Mouse (Mus musculus): Measurements from ENCODE around the gene Selenoo. TPM values are rescaled to one million over a fixed set of nuclear protein-coding genes. Genes with fewer than 3 reads are reported as not detected.

Selenoo gene
- polyA plus RNA-seq, 1 experiment from 2014 or later: 23.9 TPM

GRCm38 (mm10) chr15:89136461-89137155 is 47.7 kb downstream of the Selenoo start:
- no peak overlapping the region for H3K4me2 ChIP-seq (replicated peaks)
- no peak overlapping the region for H3K9ac ChIP-seq (replicated peaks)
- no peaks in the 10 kb centered on the region for H3K9me3 ChIP-seq
- H3K27me3 ChIP-seq: peaks cover 9% of the 10 kb centered on the region
- peaks cover 26% of the 10 kb centered on the region for H3K4me1 ChIP-seq (replicated peaks)
- no peak for ATAC-seq
- H3K27ac ChIP-seq: no peak overlapping the region
- WGBS: 97% methylated on average over 5 of the region's 5 CpGs
- H3K36me3 ChIP-seq: peaks cover under 1% of the 10 kb centered on the region; the same call in 1 of the 2 replicates
- H3K4me3 ChIP-seq (replicated peaks): no peak overlapping the region

DNA sequence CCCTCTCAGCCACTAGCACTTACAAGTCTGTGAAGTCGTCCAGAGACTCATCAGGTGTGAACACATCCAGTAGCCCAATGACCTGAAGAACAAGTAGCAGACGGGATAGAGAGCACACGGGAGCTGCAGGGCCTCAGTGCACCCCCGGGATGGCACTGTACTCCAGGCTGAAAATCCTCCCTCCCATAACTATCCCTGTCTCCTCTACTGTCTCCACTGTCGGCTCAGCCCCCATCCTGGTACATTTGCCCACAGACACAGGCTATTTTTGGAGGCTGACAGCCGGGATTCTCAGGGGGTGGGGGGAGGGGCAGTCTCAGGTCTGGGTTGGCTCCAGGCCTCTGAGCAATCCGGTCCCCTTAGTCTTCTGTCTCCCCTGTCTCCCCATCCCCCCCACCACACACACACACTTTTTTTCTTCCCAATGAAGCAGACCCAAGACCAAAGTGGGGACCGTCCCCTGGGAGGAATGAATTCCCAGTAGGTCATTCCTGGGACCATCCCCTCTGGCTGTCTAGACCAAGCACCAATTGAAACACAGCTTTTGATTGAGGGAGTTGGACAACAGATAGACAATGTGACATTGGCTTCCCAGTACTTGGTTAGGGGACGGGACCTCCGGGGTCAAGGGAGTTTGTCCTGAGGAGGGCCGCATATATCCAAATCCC is 48.6 kb downstream of the Selenoo start:
- Histone ChIP-seq H3K4me2 (replicated peaks) (no peak overlapping the region), H3K9me3 (no peaks in the 10 kb centered on the region), H3K4me3 (replicated peaks) (no peak overlapping the region), H3K4me1 (replicated peaks) (peaks cover 26% of the 10 kb centered on the region), H3K27me3 (peaks cover 14% of the 10 kb centered on the region), H3K36me3 (peaks cover 3% of the 10 kb centered on the region), H3K27ac (no peak overlapping the region), H3K9ac (replicated peaks) (no peak overlapping the region)
- no peak for ATAC-seq
- 78% methylated on average over 11 of the region's 11 CpGs for WGBS

- peaks cover 8% of the 10 kb centered on the region for H3K36me3 ChIP-seq
- no peak overlapping the region for H3K27ac ChIP-seq
- H3K9ac ChIP-seq (replicated peaks): no peak overlapping the region
- no peak for ATAC-seq
- peaks cover 15% of the 10 kb centered on the region for H3K27me3 ChIP-seq
- peaks cover 26% of the 10 kb centered on the region for H3K4me1 ChIP-seq (replicated peaks)
- no peaks in the 10 kb centered on the region for H3K9me3 ChIP-seq
- 84% methylated on average over 7 of the region's 7 CpGs for WGBS
- no peak overlapping the region for H3K4me2 ChIP-seq (replicated peaks)
- H3K4me3 ChIP-seq (replicated peaks): no peak overlapping the region
These were observed 49.1 kb downstream of the Selenoo start for GRCm38 (mm10) chr15:89138046-89138405.

DNA sequence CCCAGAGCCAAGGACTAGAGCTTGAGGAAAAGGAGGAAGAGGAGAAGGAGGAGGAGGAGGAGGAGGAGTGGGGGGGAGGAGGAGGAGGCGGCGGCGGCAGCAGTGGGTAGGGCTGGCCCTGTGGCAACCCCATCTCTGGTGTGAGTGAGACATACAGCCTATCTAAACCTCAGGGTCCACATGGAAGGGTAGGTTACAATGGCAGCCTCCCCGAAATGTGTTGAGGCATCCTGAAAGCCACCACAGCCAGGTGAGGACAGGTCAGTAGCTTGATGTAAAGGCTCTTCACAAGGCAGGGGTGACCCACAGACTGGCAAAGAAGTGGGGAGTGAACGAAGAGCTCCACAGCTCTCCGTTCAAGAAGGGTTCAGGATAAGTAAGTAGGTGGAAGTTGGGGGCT is 49.6 kb downstream of the Selenoo start:
- no peak overlapping the region for H3K9ac ChIP-seq (replicated peaks)
- 97% methylated on average over 6 of the region's 6 CpGs for WGBS
- H3K27me3 ChIP-seq: peaks cover 15% of the 10 kb centered on the region
- no peak for ATAC-seq
- H3K9me3 ChIP-seq: no peaks in the 10 kb centered on the region
- peaks cover 26% of the 10 kb centered on the region for H3K4me1 ChIP-seq (replicated peaks)
- H3K27ac ChIP-seq: no peak overlapping the region
- no peak overlapping the region for H3K4me3 ChIP-seq (replicated peaks)
- H3K4me2 ChIP-seq (replicated peaks): no peak overlapping the region
- H3K36me3 ChIP-seq: peaks cover 13% of the 10 kb centered on the region

GRCm38 (mm10) chr15:89140048-89140658 is 51.3 kb downstream of the Selenoo start:
- peak overlapping the region; percentile 47 for H3K4me3 ChIP-seq (replicated peaks)
- H3K27me3 ChIP-seq: peaks cover 15% of the 10 kb centered on the region
- no peak overlapping the region for H3K27ac ChIP-seq
- H3K4me1 ChIP-seq (replicated peaks): peaks cover 26% of the 10 kb centered on the region
- H3K9me3 ChIP-seq: no peaks in the 10 kb centered on the region
- peak overlapping the region; percentile 66 for H3K9ac ChIP-seq (replicated peaks)
- H3K36me3 ChIP-seq: peaks cover 29% of the 10 kb centered on the region
- peak overlapping the region; percentile 91 for H3K4me2 ChIP-seq (replicated peaks)
- ATAC-seq: peak; percentile 59
- under 1% methylated on average over 53 of the region's 53 CpGs for WGBS

- Histone ChIP-seq H3K4me3 (replicated peaks) (peak within 1 kb of the TSS; percentile 47), H3K36me3 (peaks cover 35% of the 10 kb centered on the region), H3K27me3 (peaks cover 17% of the 10 kb centered on the region), H3K4me2 (replicated peaks) (peak within 1 kb of the TSS; percentile 91), H3K4me1 (replicated peaks) (peaks cover 28% of the 10 kb centered on the region), H3K9ac (replicated peaks) (peak within 1 kb of the TSS; percentile 66), H3K9me3 (no peaks in the 10 kb centered on the region), H3K27ac (no peak within 1 kb of the TSS)
- peak; percentile 66 for ATAC-seq
- 2% methylated on average over 21 of the region's 21 CpGs for WGBS
These were observed 51.9 kb downstream of the Selenoo start, which contains the start of gene Mapk12 for GRCm38 (mm10) chr15:89140659-89141252. Mapk12 (minus strand) TSS chr15:89140703.

- no peak overlapping the region for H3K4me3 ChIP-seq (replicated peaks)
- peaks cover 39% of the 10 kb centered on the region for H3K36me3 ChIP-seq
- 0 out of 2 replicates have a peak overlapping the region, but pooled peaks have one; percentile 91 for H3K4me2 ChIP-seq (replicated peaks)
- H3K27me3 ChIP-seq: peaks cover 21% of the 10 kb centered on the region
- no peak overlapping the region for H3K9ac ChIP-seq (replicated peaks)
- no peak overlapping the region for H3K27ac ChIP-seq
- peaks cover 35% of the 10 kb centered on the region for H3K4me1 ChIP-seq (replicated peaks)
- 29% methylated on average over 5 of the region's 5 CpGs for WGBS
- ATAC-seq: no peak
- no peaks in the 10 kb centered on the region for H3K9me3 ChIP-seq
These were observed 52.6 kb downstream of the Selenoo start for GRCm38 (mm10) chr15:89141443-89141842.

GRCm38 (mm10) chr15:89141905-89142304 is 53.0 kb downstream of the Selenoo start:
- 76% methylated on average over 4 of the region's 4 CpGs for WGBS
- ATAC-seq: no peak
- Histone ChIP-seq H3K9ac (replicated peaks) (no peak overlapping the region), H3K4me2 (replicated peaks) (no peak overlapping the region), H3K4me1 (replicated peaks) (peaks cover 40% of the 10 kb centered on the region), H3K27me3 (peaks cover 21% of the 10 kb centered on the region), H3K9me3 (no peaks in the 10 kb centered on the region), H3K4me3 (replicated peaks) (no peak overlapping the region), H3K27ac (no peak overlapping the region), H3K36me3 (peaks cover 39% of the 10 kb centered on the region)

DNA sequence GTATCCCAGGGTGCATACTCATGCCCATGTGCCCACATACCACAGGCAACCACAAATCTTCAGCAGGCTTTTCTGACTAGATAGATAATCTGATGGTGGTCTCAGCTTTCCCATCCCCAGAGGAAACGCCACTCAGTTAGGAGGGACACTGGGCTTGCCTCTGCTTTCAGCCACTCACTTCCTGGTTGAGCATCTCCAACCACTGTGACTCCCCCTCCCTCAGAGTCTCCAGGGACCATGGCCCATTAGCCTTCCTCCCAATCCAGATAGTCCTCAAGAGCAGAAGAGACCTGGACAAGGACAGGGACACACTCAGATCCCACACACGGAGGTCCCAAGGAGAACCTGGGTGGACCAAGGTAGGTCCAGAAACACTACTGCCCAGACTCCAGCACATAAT is 54.2 kb downstream of the Selenoo start:
- no peak overlapping the region for H3K4me2 ChIP-seq (replicated peaks)
- 86% methylated on average over 2 of the region's 2 CpGs for WGBS
- no peaks in the 10 kb centered on the region for H3K9me3 ChIP-seq
- H3K27me3 ChIP-seq: peaks cover 21% of the 10 kb centered on the region
- peaks cover 47% of the 10 kb centered on the region for H3K4me1 ChIP-seq (replicated peaks)
- no peak for ATAC-seq
- no peak overlapping the region for H3K4me3 ChIP-seq (replicated peaks)
- no peak overlapping the region for H3K9ac ChIP-seq (replicated peaks)
- H3K36me3 ChIP-seq: peaks cover 39% of the 10 kb centered on the region
- no peak overlapping the region for H3K27ac ChIP-seq

DNA sequence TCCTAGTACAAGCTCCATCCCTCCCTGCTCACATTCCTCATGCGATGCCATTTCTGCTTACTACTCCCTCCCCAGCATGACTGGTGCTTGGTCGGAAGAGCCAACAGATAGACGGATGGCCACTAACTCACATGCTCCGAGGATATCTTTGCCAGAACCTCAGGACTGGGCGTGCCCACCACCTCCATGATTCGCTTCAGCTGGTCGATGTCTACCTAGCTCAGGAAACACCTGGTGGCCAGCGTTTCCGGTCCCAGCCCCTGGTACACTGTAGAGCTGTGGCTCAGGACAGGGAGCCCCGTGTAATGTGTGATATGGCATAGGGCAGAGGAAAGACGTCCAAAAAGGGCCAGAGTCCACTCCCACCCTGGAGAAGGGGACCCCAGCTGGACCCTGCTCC is 56.1 kb downstream of the Selenoo start:
- Histone ChIP-seq H3K27me3 (peaks cover 15% of the 10 kb centered on the region; the same call in 1 of the 2 replicates), H3K36me3 (peaks cover 39% of the 10 kb centered on the region), H3K4me3 (replicated peaks) (no peak overlapping the region), H3K27ac (no peak overlapping the region), H3K9ac (replicated peaks) (no peak overlapping the region), H3K4me1 (replicated peaks) (peaks cover 49% of the 10 kb centered on the region), H3K9me3 (no peaks in the 10 kb centered on the region), H3K4me2 (replicated peaks) (no peak overlapping the region)
- no peak for ATAC-seq
- 93% methylated on average over 11 of the region's 11 CpGs for WGBS

DNA sequence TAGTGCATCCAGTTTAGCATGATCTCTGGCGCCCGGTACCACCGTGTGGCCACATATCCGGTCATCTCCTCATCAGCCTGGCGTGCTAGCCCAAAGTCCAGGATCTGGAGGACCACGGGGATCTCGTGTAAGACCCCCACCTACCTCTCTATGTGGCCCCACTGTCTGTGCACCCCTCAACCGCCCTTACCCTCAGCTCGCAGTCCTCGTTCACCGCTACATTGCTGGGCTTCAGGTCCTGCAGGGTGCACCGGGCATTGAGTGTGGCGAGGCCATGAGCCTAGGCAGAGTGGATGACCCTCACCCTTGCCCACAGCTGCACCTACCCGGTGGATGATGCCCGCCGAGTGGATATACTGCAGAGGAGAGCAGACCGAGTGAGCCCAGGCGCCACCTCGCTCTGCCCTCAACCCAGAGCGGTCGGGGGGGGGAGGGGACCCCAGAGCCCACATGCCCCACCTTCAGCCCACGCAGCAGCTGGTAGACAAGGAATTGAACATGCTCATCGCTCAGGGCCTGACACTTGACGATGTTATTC is 57.0 kb downstream of the Selenoo start:
- ATAC-seq: no peak
- H3K4me3 ChIP-seq (replicated peaks): peak overlapping the region; percentile 78
- H3K27ac ChIP-seq: no peak overlapping the region
- peaks cover 46% of the 10 kb centered on the region for H3K4me1 ChIP-seq (replicated peaks)
- H3K9ac ChIP-seq (replicated peaks): no peak overlapping the region
- 85% methylated on average over 24 of the region's 24 CpGs for WGBS
- peak overlapping the region; percentile 81 for H3K4me2 ChIP-seq (replicated peaks)
- H3K9me3 ChIP-seq: no peaks in the 10 kb centered on the region
- peaks cover 15% of the 10 kb centered on the region; the same call in 1 of the 2 replicates for H3K27me3 ChIP-seq
- peaks cover 39% of the 10 kb centered on the region for H3K36me3 ChIP-seq
